Mouse (Mus musculus) gastrocnemius, postnatal 36 days (tissue): ENCODE data around the gene Creb5. TPM values are rescaled to one million over a fixed set of nuclear protein-coding genes. Genes with fewer than 3 reads are reported as not detected.

Experiments
- DNase-seq, 2 experiments: peaks; one replicate each; pipeline ENCODE4 v3.0.0; 2022
- intact Hi-C: fragments of 180-260 bp; cut with DNase I; formaldehyde crosslinking; loops from one replicate; pipeline ENCODE4 v1.15.1; 2025
- total RNA-seq, 2 experiments: library from RNA; stranded (reverse); gene quantifications; 2 replicates each; pipeline ENCODE4 v1.2.3; 2021

Gene Creb5
- total RNA-seq, 2 experiments from 2014 or later: 7.1 to 7.8 TPM

GRCm38 (mm10) chr6:53666503-53666902 is 379.4 kb downstream of the Creb5 start:
- no peak for DNase-seq
- intact Hi-C loops: no loop called here

GRCm38 (mm10) chr6:53678307-53678706 is 391.2 kb downstream of the Creb5 start:
- DNase-seq: no peak
- intact Hi-C loops: no loop called here

GRCm38 (mm10) chr6:53680046-53680445 is 393.0 kb downstream of the Creb5 start:
- intact Hi-C loops: no loop called here
- no peak for DNase-seq

GRCm38 (mm10) chr6:53684416-53684815 is 397.3 kb downstream of the Creb5 start:
- intact Hi-C loops: no loop called here
- DNase-seq: no peak

GRCm38 (mm10) chr6:53685323-53685722 is 398.3 kb downstream of the Creb5 start:
- intact Hi-C loops: no loop called here
- DNase-seq: no peak

- no peak for DNase-seq
- intact Hi-C loops: no loop called here
Observed at GRCm38 (mm10) chr6:53688762-53689477, 401.9 kb downstream of the Creb5 start.

GRCm38 (mm10) chr6:53691006-53691405 is 403.9 kb downstream of the Creb5 start:
- intact Hi-C loops: no loop called here
- no peak for DNase-seq

- intact Hi-C loops: no loop called here
- DNase-seq: peak in 1 of 2 experiments; percentile 35
Observed at GRCm38 (mm10) chr6:53695216-53695615, 408.1 kb downstream of the Creb5 start.

GRCm38 (mm10) chr6:53696471-53696870 is 409.4 kb downstream of the Creb5 start:
- DNase-seq: no peak
- intact Hi-C loops: no loop called here

- intact Hi-C loops: no loop called here
- no peak for DNase-seq
Observed at GRCm38 (mm10) chr6:53696921-53697320, 409.9 kb downstream of the Creb5 start.

- intact Hi-C loops: no loop called here
- no peak for DNase-seq
Observed at GRCm38 (mm10) chr6:53698128-53698749, 411.2 kb downstream of the Creb5 start.

GRCm38 (mm10) chr6:53704440-53704839 is 417.4 kb downstream of the Creb5 start:
- intact Hi-C loops: no loop called here

GRCm38 (mm10) chr6:53706604-53707330 is 419.7 kb downstream of the Creb5 start:
- intact Hi-C loops: no loop called here
- DNase-seq: no peak

More at GRCm38 (mm10) chr6:53704440-53704839, 417.4 kb downstream of the Creb5 start:
- DNase-seq: no peak

- no peak for DNase-seq
- intact Hi-C loops: no loop called here
Observed at GRCm38 (mm10) chr6:53707795-53708194, 420.7 kb downstream of the Creb5 start.

- intact Hi-C loops: no loop called here
- no peak for DNase-seq
Observed at GRCm38 (mm10) chr6:53709694-53710442, 422.8 kb downstream of the Creb5 start.

- DNase-seq: no peak
- intact Hi-C loops: no loop called here
Observed at GRCm38 (mm10) chr6:53710560-53710959, 423.5 kb downstream of the Creb5 start.

GRCm38 (mm10) chr6:53713152-53713551 is 426.1 kb downstream of the Creb5 start:
- DNase-seq: no peak
- intact Hi-C loops: no loop called here

GRCm38 (mm10) chr6:53714908-53715321 is 427.8 kb downstream of the Creb5 start:
- intact Hi-C loops: loop anchor here (1.0 kb wide), 1 partner anchor 131 kb away; no protein-coding TSS in a partner anchor

GRCm38 (mm10) chr6:53716013-53716412 is 428.9 kb downstream of the Creb5 start:
- no peak for DNase-seq
- intact Hi-C loops: no loop called here

More at GRCm38 (mm10) chr6:53714908-53715321, 427.8 kb downstream of the Creb5 start:
- peak; percentile 31 to 50 for DNase-seq

GRCm38 (mm10) chr6:53720009-53720408 is 432.9 kb downstream of the Creb5 start:
- intact Hi-C loops: no loop called here
- DNase-seq: no peak

GRCm38 (mm10) chr6:53721595-53721994 is 434.5 kb downstream of the Creb5 start:
- peak; percentile 58 to 72 for DNase-seq
- intact Hi-C loops: no loop called here
